Mouse (Mus musculus) ES-Bruce4 (cell line): ENCODE data around the gene Spire2. TPM values are rescaled to one million over a fixed set of nuclear protein-coding genes. Genes with fewer than 3 reads are reported as not detected.

Experiments used
- H3K27ac ChIP-seq: 2 replicates; pipeline ENCODE4 v1.5.1; 2012; ENCODE audit warnings: low read length, inconsistent platforms; ENCODE audit not compliant: insufficient read depth
- H3K27me3 ChIP-seq: 2 replicates; pipeline ENCODE4 v1.6.1; 2012; ENCODE audit warnings: mild to moderate bottlenecking, low read length, inconsistent platforms; ENCODE audit not compliant: control insufficient read depth, poor library complexity, insufficient read depth, severe bottlenecking
- H3K36me3 ChIP-seq: 2 replicates; pipeline ENCODE4 v1.6.1; 2012; ENCODE audit warnings: inconsistent platforms, mild to moderate bottlenecking, low read length, moderate library complexity; ENCODE audit not compliant: control insufficient read depth, poor library complexity, insufficient read depth, severe bottlenecking
- H3K4me1 ChIP-seq: one replicate; pipeline ENCODE4 v1.8.1; 2011; ENCODE audit warnings: low read length; ENCODE audit not compliant: control insufficient read depth, insufficient read depth
- H3K4me3 ChIP-seq: 2 replicates; pipeline ENCODE4 v1.5.1; 2011; ENCODE audit warnings: low read depth, mild to moderate bottlenecking, low read length
- H3K9ac ChIP-seq: 2 replicates; pipeline ENCODE4 v1.6.1; 2012; ENCODE audit warnings: low read depth, mild to moderate bottlenecking, inconsistent platforms; ENCODE audit not compliant: poor library complexity, severe bottlenecking
- H3K9me3 ChIP-seq: replicated peaks from 2 replicates; pipeline ENCODE4 v1.6.1; 2012; ENCODE audit warnings: mild to moderate bottlenecking, low read length, inconsistent platforms; ENCODE audit not compliant: control insufficient read depth, poor library complexity, insufficient read depth, severe bottlenecking
- CTCF ChIP-seq: IDR thresholded peaks from one replicate; pipeline ENCODE4 v1.8.1; 2011; ENCODE audit warnings: low read depth, low read length
- EP300 ChIP-seq: IDR thresholded peaks from 2 replicates; pipeline ENCODE4 v1.6.1; 2011; ENCODE audit warnings: low read depth, low read length; ENCODE audit not compliant: insufficient read depth
- POLR2A ChIP-seq: IDR thresholded peaks from one replicate; pipeline ENCODE4 v1.8.1; 2011; ENCODE audit warnings: low read length; ENCODE audit not compliant: insufficient read depth
- polyA plus RNA-seq: library from polyadenylated mRNA; stranded (reverse); fragments of >200 nt; gene quantifications from 2 replicates; pipeline ENCODE4 v1.2.4, GENCODE M21; 2011; ENCODE audit warnings: low read depth; ENCODE audit not compliant: missing spikeins, insufficient read depth, insufficient read length

Spire2 gene
- polyA plus RNA-seq, 1 experiment: 4.2 TPM

DNA sequence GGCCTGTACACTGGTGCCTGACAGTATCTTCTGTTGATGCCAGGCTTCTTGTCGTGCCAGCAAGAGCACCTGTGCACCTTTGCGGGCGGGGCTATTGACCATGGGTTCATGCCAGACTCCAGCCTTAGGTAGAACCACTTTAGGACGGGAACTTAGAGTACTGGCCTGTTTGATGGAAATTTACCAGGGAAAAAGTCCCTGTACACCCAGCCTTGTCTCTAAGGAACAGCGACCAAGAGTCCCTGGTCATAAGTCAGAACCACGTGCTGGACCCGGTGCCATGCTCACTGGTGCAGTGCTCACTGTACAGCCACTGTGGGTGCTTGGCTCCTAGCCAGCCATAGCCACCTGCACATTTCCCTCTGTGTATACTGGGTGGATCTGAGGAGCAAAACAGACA lies 56.5 kb downstream of the Spire2 start:
- no peaks in the 10 kb centered on the region for H3K27me3 ChIP-seq
- no peaks in the 10 kb centered on the region for H3K9me3 ChIP-seq
- no peak overlapping the region for H3K27ac ChIP-seq
- H3K36me3 ChIP-seq: peaks cover 49% of the 10 kb centered on the region
- no peak overlapping the region for H3K9ac ChIP-seq
- H3K4me1 ChIP-seq: no peaks in the 10 kb centered on the region
- no peak overlapping the region for H3K4me3 ChIP-seq
- TF ChIP-seq CTCF (no peak), EP300 (no peak), POLR2A (no peak)

DNA sequence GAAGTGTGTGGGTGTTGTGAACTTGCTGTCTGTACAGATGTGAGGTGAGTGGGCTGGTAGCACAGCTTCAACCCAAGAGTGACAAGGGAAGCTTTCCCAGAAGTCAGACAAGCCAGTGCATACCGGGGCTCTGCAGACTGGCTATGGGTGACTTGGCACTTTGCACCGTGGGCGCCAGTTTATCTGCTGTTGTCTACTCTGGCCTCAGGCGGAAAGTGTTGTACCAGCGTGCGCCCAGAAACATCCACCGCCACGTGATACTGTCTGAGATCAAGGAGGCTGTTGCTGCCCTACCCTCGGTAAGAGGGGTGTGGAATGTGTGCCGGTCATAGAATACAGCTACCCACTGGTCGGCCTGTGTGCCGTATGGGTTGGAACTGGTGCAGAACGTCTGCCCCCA lies 65.8 kb downstream of the Spire2 start:
- H3K36me3 ChIP-seq: peaks cover 26% of the 10 kb centered on the region

GRCm38 (mm10) chr8:123401936-123402335 lies 69.4 kb downstream of the Spire2 start:
- TF ChIP-seq POLR2A: no peak
- TF ChIP-seq CTCF: no peak
- TF ChIP-seq EP300: no peak
- H3K4me3 ChIP-seq: no peak overlapping the region
- H3K9me3 ChIP-seq: no peaks in the 10 kb centered on the region
- no peaks in the 10 kb centered on the region for H3K4me1 ChIP-seq
- H3K27ac ChIP-seq: no peak overlapping the region
- peaks cover 13% of the 10 kb centered on the region for H3K36me3 ChIP-seq
- H3K27me3 ChIP-seq: no peaks in the 10 kb centered on the region
- no peak overlapping the region for H3K9ac ChIP-seq

More for the DNA sequence above, 65.8 kb downstream of the Spire2 start:
- no peaks in the 10 kb centered on the region for H3K4me1 ChIP-seq
- H3K27ac ChIP-seq: no peak overlapping the region
- no peak for TF ChIP-seq EP300
- no peak overlapping the region for H3K4me3 ChIP-seq
- H3K27me3 ChIP-seq: no peaks in the 10 kb centered on the region
- no peaks in the 10 kb centered on the region for H3K9me3 ChIP-seq
- no peak overlapping the region for H3K9ac ChIP-seq

- H3K4me1 ChIP-seq: peaks cover 2% of the 10 kb centered on the region
- no peak for TF ChIP-seq EP300
- no peak for TF ChIP-seq CTCF
- TF ChIP-seq POLR2A: no peak
- H3K36me3 ChIP-seq: peaks cover 13% of the 10 kb centered on the region
- H3K27ac ChIP-seq: no peak overlapping the region
- H3K9me3 ChIP-seq: no peaks in the 10 kb centered on the region
- no peak overlapping the region for H3K4me3 ChIP-seq
- no peak overlapping the region for H3K9ac ChIP-seq
- no peaks in the 10 kb centered on the region for H3K27me3 ChIP-seq
Observed at GRCm38 (mm10) chr8:123402730-123403326, 70.3 kb downstream of the Spire2 start.

GRCm38 (mm10) chr8:123404521-123404920 lies 72.0 kb downstream of the Spire2 start:
- Histone ChIP-seq H3K36me3 (peaks cover under 1% of the 10 kb centered on the region; the same call in 1 of the 2 replicates), H3K27me3 (no peaks in the 10 kb centered on the region), H3K27ac (no peak overlapping the region), H3K9me3 (no peaks in the 10 kb centered on the region), H3K9ac (no peak overlapping the region), H3K4me1 (peaks cover 4% of the 10 kb centered on the region), H3K4me3 (no peak overlapping the region)
- TF ChIP-seq EP300 (no peak), CTCF (no peak), POLR2A (no peak)

- peaks cover 4% of the 10 kb centered on the region for H3K4me1 ChIP-seq
- H3K4me3 ChIP-seq: no peak within 1 kb of the TSS
- TF ChIP-seq CTCF: peak; percentile 91
- no peak for TF ChIP-seq EP300
- TF ChIP-seq POLR2A: no peak
- H3K9ac ChIP-seq: no peak within 1 kb of the TSS
- no peaks in the 10 kb centered on the region for H3K27me3 ChIP-seq
- H3K27ac ChIP-seq: no peak within 1 kb of the TSS
- no peaks in the 10 kb centered on the region for H3K9me3 ChIP-seq
- H3K36me3 ChIP-seq: no peaks in the 10 kb centered on the region
Observed at GRCm38 (mm10) chr8:123406786-123407185, 74.3 kb downstream of the Spire2 start, which contains the start of gene Mc1r. TSS of gene Mc1r (plus strand) at chr8:123407107.

GRCm38 (mm10) chr8:123407612-123408011 lies 75.1 kb downstream of the Spire2 start:
- TF ChIP-seq CTCF (no peak), EP300 (no peak), POLR2A (no peak)
- Histone ChIP-seq H3K4me1 (peaks cover 4% of the 10 kb centered on the region), H3K27me3 (no peaks in the 10 kb centered on the region)

More at GRCm38 (mm10) chr8:123407612-123408011, 75.1 kb downstream of the Spire2 start:
- H3K9me3 ChIP-seq: no peaks in the 10 kb centered on the region
- no peak overlapping the region for H3K27ac ChIP-seq
- H3K4me3 ChIP-seq: no peak overlapping the region
- no peaks in the 10 kb centered on the region for H3K36me3 ChIP-seq
- no peak overlapping the region for H3K9ac ChIP-seq
